Mouse (Mus musculus) spleen, postnatal 0 days (tissue): ENCODE data around the gene Dcst2. TPM values are rescaled to one million over a fixed set of nuclear protein-coding genes. Genes with fewer than 3 reads are reported as not detected.

Experiments used
- polyA plus RNA-seq: library from polyadenylated mRNA; unstranded; fragments of >200 nt; fragmentation: Nextera tagmentation; extraction: Ambion mirVana; gene quantifications from 2 replicates; pipeline ENCODE4 v1.2.1, GENCODE M21; 2015

Gene Dcst2
- polyA plus RNA-seq, result 0.07 TPM in 1 of 2 replicates, not detected in the other

DNA sequence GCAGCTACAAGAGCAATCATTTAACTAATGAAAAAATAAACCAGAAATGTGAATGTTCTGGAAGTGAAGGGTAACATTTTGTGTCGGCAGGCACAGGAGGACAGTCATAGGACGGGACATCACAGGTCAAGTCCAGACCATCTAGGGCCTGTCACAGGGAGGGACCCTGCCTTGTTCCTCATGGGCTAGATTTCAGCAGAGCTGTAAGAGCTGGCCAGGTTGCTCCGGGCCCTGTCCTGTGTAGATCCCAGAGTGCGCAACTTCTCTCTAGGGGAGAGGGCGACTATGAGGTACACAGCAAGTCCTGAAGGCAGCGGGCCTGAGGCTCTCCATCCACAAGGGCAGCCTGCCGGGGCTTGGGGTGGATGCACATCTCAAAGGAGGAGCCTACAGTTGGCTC is at the start of gene Dcst2:
Dcst2 (plus strand) TSS at position 301 of the 400 bp plus-strand sequence.

DNA sequence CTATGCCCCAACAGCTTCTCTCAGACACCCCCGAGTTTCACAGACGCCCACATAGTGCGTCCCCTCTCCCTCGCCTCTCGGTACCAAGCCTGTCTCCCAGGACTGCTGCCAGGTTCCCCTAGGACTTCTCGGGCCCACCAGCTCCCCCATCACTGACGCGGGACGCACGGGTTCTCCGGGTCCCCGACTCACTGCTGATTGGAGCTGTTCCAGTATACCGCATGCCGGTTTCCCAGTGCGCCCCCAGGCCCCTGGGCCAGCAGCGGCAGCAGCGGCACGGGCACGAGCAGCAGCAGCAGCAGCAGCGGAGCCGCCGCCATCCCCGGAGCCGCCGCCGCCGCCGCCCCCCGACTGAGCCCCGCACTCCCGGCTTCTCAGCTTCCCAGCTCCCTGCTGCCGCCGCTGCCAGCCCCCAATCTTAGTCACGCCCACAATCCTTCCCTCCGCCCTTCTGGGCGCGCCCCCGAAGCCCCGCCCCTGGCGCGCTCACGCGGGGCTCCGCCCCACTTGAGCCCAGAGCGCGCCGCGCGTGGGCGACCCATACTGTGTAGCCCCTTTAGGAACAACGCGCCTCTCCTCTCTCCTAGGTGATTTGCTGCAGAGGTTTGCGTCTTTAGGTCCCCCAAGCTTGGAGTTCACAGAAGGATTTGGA is 39.1 kb upstream of the Dcst2 start, which contains the start of gene Efna3:
Efna3 (minus strand) TSS at position 452 of the 652 bp plus-strand sequence.

DNA sequence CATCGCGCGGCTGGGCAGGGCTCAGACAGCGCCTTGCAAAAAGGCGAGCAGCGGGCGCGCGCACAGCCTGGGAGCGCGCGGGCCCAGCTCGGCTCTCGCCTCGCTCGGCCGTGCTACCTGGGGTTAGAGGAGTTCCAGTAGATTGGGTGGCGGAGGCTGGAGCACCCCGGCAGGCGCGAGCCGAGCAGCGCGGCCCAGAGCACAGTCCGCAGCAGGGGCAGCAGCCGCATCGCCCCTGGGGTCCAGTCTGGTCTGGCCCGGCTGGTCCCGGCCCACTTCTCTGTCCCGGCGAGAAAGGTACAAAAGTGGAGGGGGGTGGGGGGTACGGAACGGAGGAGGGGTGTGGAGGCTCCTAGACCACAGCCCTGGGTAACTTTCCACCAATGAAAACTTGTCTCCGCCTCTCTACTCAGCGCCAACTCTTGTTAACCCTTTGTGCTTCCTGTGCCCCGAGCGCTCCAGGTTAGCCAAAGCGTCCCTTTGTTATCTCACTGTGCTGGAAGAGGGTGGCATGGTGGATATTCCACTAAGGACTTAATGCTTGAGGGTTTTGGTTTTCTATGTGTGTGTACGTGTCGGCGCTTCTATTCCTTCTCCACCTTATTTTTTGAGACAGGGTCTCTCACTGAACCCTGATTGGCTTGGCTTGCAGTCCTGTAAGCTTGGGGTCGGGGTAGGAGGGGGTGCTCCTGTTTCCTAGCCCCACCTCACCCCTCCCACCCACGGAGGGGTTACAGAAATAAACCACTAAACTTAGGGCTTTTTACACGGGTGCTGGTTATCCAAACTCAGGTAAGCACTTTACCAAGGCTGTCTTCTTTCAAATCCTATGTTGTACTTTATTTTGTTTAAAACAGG is 23.8 kb upstream of the Dcst2 start, which contains the start of gene Efna4:
Efna4 (minus strand) TSS at position 308 of the 858 bp plus-strand sequence.

GRCm38 (mm10) chr3:89349869-89350501 is 11.8 kb upstream of the Dcst2 start, which contains the start of gene Adam15:
Gene Adam15, minus strand, starts transcription at chr3:89349996.

GRCm38 (mm10) chr3:89365153-89365485 is 3.3 kb downstream of the Dcst2 start, which contains the start of gene Dcst1:
Gene Dcst1, minus strand, starts transcription at chr3:89365253.

GRCm38 (mm10) chr3:89394006-89394893 is 32.5 kb downstream of the Dcst2 start, which contains the start of gene Zbtb7b:
Gene Zbtb7b, minus strand, starts transcription at chr3:89394776.

GRCm38 (mm10) chr3:89402693-89403092 is 40.9 kb downstream of the Dcst2 start, which contains the start of gene Lenep:
Gene Lenep, minus strand, starts transcription at chr3:89402793.

GRCm38 (mm10) chr3:89411490-89412393 is 50.0 kb downstream of the Dcst2 start, which contains the start of gene Flad1:
Gene Flad1, minus strand, starts transcription at chr3:89411870.

DNA sequence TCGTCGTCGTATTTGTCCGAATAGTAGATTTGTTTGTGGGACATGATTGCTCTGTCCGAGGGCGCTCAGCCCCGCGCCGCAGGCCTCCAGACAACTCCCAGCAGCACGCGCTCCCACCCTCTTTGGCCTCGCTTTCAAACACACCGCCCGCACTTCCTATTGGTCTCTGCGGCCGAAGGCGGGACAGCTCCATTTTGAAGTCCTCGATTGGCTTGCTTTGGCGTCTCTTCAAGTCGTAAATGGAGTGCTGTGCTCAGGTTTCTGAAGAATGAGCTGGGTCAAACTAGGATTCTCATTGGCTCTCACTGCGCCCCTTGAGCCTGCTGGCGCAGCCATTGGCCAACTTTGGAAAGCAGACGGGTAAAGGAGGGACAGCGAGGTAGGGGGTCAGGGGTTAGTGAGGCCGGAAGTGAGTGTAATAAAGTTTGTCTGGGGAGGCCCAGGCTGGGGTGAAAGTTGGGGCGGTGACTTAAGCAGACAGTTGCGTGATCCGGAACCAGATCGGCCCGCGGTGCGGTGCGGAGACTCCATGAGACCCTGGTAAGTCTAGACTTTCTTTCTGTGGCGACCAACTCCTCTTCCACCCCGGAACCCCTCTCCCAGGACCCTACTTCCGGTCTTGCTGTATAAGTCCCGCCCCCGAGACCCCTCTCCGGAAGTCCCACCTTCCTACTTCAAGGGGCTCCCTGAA is 56.5 kb downstream of the Dcst2 start, which contains the start of the genes Cks1b and Shc1:
Cks1b (minus strand) TSS at position 214 of the 691 bp plus-strand sequence.
Shc1 (plus strand) TSS at position 274 of the 691 bp plus-strand sequence.

Other genes starting within 250 kb of the Dcst2 start
- 37.9 and 48.2 TPM in 2 replicates for gene Pklr, start 225.8 kb upstream of the Dcst2 start, polyA plus RNA-seq
- gene Hcn3, start 201.8 kb upstream of the Dcst2 start, polyA plus RNA-seq, result 0.87 and 0.97 TPM in 2 replicates
- gene Clk2, start 197.2 kb upstream of the Dcst2 start, polyA plus RNA-seq, result 14.5 and 15.9 TPM in 2 replicates
- gene Scamp3, start 184.5 kb upstream of the Dcst2 start, polyA plus RNA-seq, result 51.1 and 56.9 TPM in 2 replicates
- 3.4 and 7.0 TPM in 2 replicates for gene Fam189b, start 178.8 kb upstream of the Dcst2 start, polyA plus RNA-seq
- gene Gba, start 159.0 kb upstream of the Dcst2 start, polyA plus RNA-seq, result 27.4 and 34.1 TPM in 2 replicates
- 4.1 and 6.7 TPM in 2 replicates for gene Thbs3, start 146.8 kb upstream of the Dcst2 start, polyA plus RNA-seq
- gene Mtx1, start 134.9 kb upstream of the Dcst2 start, polyA plus RNA-seq, result 110 and 117 TPM in 2 replicates
- gene Muc1, start 132.9 kb upstream of the Dcst2 start, polyA plus RNA-seq, result 0.24 and 0.66 TPM in 2 replicates
- 142 and 145 TPM in 2 replicates for gene Krtcap2, start 116.0 kb upstream of the Dcst2 start, polyA plus RNA-seq
- 0.10 and 0.32 TPM in 2 replicates for gene Trim46, start 115.7 kb upstream of the Dcst2 start, polyA plus RNA-seq
- gene Dpm3, start 102.6 kb upstream of the Dcst2 start, polyA plus RNA-seq, result 92.8 and 112 TPM in 2 replicates
- 36.7 and 47.5 TPM in 2 replicates for gene Slc50a1, start 91.4 kb upstream of the Dcst2 start, polyA plus RNA-seq
- gene Efna1, start 80.8 kb upstream of the Dcst2 start, polyA plus RNA-seq, result 12.4 and 15.9 TPM in 2 replicates
- 0.12 and 0.20 TPM in 2 replicates for gene Efna3, start 39.0 kb upstream of the Dcst2 start, polyA plus RNA-seq
- 2.4 and 2.6 TPM in 2 replicates for gene Efna4, start 23.9 kb upstream of the Dcst2 start, polyA plus RNA-seq
- 32.1 and 39.1 TPM in 2 replicates for gene Adam15, start 12.0 kb upstream of the Dcst2 start, polyA plus RNA-seq
- 0.10 and 0.22 TPM in 2 replicates for gene Dcst1, start 3.3 kb downstream of the Dcst2 start, polyA plus RNA-seq
- 2.5 and 4.8 TPM in 2 replicates for gene Zbtb7b, start 32.8 kb downstream of the Dcst2 start, polyA plus RNA-seq
- not detected in 2 replicates for gene Lenep, start 40.8 kb downstream of the Dcst2 start, polyA plus RNA-seq
- 17.2 and 17.7 TPM in 2 replicates for gene Flad1, start 49.9 kb downstream of the Dcst2 start, polyA plus RNA-seq
- gene Cks1b, start 56.4 kb downstream of the Dcst2 start, polyA plus RNA-seq, result 345 and 362 TPM in 2 replicates
- 42.6 and 45.2 TPM in 2 replicates for gene Shc1, start 56.5 kb downstream of the Dcst2 start, polyA plus RNA-seq
- 13.2 and 16.6 TPM in 2 replicates for gene Pygo2, start 68.2 kb downstream of the Dcst2 start, polyA plus RNA-seq
- gene Pbxip1, start 74.7 kb downstream of the Dcst2 start, polyA plus RNA-seq, result 19.8 and 25.3 TPM in 2 replicates
- gene Pmvk, start 92.6 kb downstream of the Dcst2 start, polyA plus RNA-seq, result 25.5 and 26.8 TPM in 2 replicates
- gene Kcnn3, start 158.2 kb downstream of the Dcst2 start, polyA plus RNA-seq, result 0.43 and 1.0 TPM in 2 replicates